Mouse (Mus musculus) bone marrow, adult 2 months (tissue): ENCODE results near the gene Mex3d. TPM values are rescaled to one million over a fixed set of nuclear protein-coding genes. Genes with fewer than 3 reads are reported as not detected.

ENCODE experiments used
- H3K27ac ChIP-seq: fragments of 200-500 bp; 2 replicates; pipeline ENCODE4 v1.5.1; 2012; ENCODE audit warnings: low read depth, mild to moderate bottlenecking, control low read depth, inconsistent platforms, low read length; ENCODE audit not compliant: control insufficient read depth, poor library complexity, insufficient read depth
- H3K4me1 ChIP-seq: fragments of 200-500 bp; 2 replicates; pipeline ENCODE4 v1.6.1; 2011; ENCODE audit warnings: low read length; ENCODE audit not compliant: control insufficient read depth, insufficient read depth
- H3K4me3 ChIP-seq: fragments of 200-500 bp; replicated peaks from 2 replicates; pipeline ENCODE3; 2011; ENCODE audit warnings: mild to moderate bottlenecking, low read depth, low read length, control low read depth; ENCODE audit not compliant: control insufficient read depth
- CTCF ChIP-seq: fragments of 200-500 bp; IDR thresholded peaks from 2 replicates; pipeline ENCODE4 v1.5.1; 2011; ENCODE audit warnings: low read length, control low read depth; ENCODE audit not compliant: control insufficient read depth, insufficient read depth
- POLR2A ChIP-seq: fragments of 200-500 bp; IDR thresholded peaks from 2 replicates; pipeline ENCODE4 v1.6.1; 2011; ENCODE audit warnings: low read depth, mild to moderate bottlenecking, control low read depth, low read length, borderline replicate concordance; ENCODE audit not compliant: control insufficient read depth
- WGBS: fragments of 180-500 bp; shearing (Covaris S2); methylation state at CpG from one replicate; pipeline ENCODE4 v1.1.7; 2018; 5-methylcytosine and 5-hydroxymethylcytosine counted together
- polyA plus RNA-seq: library from polyadenylated mRNA; stranded (reverse); fragments of >200 nt; gene quantifications from 2 replicates; pipeline ENCODE4 v1.2.4, GENCODE M21; 2011; ENCODE audit warnings: low replicate concordance; ENCODE audit not compliant: missing spikeins, insufficient read depth, insufficient read length

Gene Mex3d
- polyA plus RNA-seq, 1 experiment, result 1.7 TPM

DNA sequence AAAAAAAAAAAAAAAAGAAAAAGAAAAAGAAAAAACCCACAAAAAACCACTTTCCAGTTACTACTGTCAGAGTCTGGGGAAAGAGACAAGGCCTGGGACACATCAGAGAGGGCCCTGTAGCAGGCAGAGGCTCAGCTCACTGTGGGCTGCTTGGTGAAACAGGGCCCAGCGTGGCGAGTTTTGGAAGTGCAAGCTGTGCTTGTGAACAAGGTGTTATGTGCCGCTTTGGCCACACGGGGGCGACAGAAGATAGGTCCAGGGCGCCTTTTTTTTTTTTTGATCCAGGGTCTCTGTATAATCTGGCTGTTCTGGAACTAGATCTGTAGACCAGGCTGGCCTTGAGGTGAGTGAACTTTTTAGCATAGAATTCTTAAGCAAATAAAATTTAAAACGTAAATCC, 11.3 kb downstream of the Mex3d start:
- Histone ChIP-seq H3K4me3 (no peak overlapping the region), H3K4me1 (no peaks in the 10 kb centered on the region; the same call in 1 of the 2 replicates), H3K27ac (no peak overlapping the region)
- WGBS, result 2% methylated on average over 7 of the region's 7 CpGs
- TF ChIP-seq CTCF (peak; percentile 93), POLR2A (no peak)

DNA sequence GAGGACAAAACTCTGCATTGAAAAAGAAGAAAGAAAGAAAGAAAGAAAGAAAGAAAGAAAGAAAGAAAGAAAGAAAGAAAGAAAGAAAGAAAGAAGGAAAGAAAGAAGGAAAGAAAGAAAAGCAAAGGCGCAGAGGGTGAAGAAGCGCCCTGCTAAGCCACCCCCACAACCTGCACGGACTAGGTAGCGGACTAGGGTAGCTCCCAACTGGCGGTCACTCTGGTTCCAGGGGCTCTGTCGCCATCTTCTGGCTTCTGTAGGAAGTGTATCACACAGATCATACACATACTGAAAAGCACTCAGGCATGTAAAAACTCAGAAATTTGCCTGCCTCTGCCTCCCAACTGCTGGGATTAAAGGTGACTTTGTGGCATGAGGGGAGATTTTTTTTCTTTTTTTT, 13.4 kb downstream of the Mex3d start:
- 39% methylated on average over 6 of the region's 6 CpGs for WGBS
- no peak overlapping the region for H3K27ac ChIP-seq

DNA sequence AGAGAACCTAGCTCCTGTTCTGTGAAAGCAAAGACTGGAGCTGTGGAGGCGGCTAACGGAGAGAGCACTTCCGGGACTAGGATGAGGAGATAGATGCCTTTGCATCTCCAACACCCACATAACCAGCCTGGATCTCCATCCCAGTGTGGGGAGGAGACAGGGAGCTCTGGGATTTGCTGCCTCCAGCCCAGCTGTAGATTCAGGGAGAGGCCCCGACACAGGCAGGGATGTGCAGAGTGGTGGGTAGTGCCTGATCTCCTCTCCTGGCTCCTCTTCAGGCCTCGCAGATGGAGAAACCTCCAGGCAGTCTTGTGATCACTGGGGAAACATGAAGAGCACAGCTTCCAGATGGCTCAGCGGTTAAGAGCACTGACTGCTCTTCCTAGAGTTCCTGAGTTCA, 14.8 kb downstream of the Mex3d start:
- no peaks in the 10 kb centered on the region; the same call in 1 of the 2 replicates for H3K4me1 ChIP-seq
- 82% methylated on average over 6 of the region's 6 CpGs for WGBS
- no peak overlapping the region for H3K27ac ChIP-seq
- TF ChIP-seq CTCF (no peak), POLR2A (no peak)
- no peak overlapping the region for H3K4me3 ChIP-seq

More for the DNA sequence above, 13.4 kb downstream of the Mex3d start:
- Histone ChIP-seq H3K4me3 (no peak overlapping the region), H3K4me1 (no peaks in the 10 kb centered on the region; the same call in 1 of the 2 replicates)
- TF ChIP-seq POLR2A, result no peak
- TF ChIP-seq CTCF, result peak; percentile 57

DNA sequence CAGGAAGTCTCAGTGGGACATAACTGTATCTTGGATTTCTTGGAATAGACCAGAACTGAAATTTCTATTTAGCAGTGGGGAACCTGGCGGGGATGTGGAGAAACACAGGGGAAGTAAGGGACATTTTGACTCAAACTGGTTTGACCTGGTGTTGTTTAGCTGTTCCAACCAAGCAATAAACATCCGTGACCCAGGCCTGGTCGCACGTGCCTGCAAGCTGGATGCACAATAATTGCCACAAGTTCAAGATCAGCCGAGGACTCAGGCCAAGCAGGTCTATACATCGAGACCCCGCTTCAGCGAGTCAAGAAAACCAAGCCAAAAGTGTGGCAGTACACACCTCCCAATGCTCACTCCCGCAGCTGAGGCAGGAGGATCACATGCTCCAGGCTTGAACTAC, 15.5 kb downstream of the Mex3d start:
- TF ChIP-seq POLR2A (no peak), CTCF (no peak)
- WGBS, result 67% methylated on average over 9 of the region's 9 CpGs
- H3K27ac ChIP-seq, result no peak overlapping the region
- H3K4me3 ChIP-seq, result no peak overlapping the region
- H3K4me1 ChIP-seq, result no peaks in the 10 kb centered on the region; the same call in 1 of the 2 replicates

DNA sequence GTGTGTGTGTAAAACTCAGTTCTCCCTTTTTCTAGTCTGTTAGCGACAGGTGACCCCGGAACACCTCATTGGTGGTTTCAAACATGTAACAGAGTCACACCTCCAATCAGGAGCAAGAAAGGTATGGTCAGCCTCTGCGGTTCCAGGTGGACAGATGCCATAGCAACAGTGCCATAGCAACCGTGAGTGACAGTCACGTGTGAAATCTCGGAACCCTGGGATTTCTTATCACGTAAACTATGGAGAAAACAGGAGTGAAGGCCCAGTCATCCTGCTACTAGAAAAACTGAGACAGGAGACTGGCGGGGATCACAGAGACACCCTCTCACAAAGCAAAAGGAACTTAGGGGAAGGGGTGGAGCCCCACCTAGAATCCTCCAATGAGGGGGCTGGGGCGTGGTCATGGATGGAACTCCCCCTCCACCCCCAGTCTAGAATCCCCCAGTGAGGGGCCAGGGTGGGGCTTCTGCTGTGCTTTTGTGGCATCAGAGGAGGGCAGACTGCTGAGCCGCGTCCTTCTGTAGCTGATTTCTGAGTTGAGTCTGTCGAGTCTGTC, 16.0 kb downstream of the Mex3d start:
- H3K27ac ChIP-seq, result no peak overlapping the region
- H3K4me3 ChIP-seq, result no peak overlapping the region
- WGBS, result 8% methylated on average over 12 of the region's 12 CpGs
- H3K4me1 ChIP-seq, result no peaks in the 10 kb centered on the region; the same call in 1 of the 2 replicates
- TF ChIP-seq CTCF, result no peak
- TF ChIP-seq POLR2A, result no peak

DNA sequence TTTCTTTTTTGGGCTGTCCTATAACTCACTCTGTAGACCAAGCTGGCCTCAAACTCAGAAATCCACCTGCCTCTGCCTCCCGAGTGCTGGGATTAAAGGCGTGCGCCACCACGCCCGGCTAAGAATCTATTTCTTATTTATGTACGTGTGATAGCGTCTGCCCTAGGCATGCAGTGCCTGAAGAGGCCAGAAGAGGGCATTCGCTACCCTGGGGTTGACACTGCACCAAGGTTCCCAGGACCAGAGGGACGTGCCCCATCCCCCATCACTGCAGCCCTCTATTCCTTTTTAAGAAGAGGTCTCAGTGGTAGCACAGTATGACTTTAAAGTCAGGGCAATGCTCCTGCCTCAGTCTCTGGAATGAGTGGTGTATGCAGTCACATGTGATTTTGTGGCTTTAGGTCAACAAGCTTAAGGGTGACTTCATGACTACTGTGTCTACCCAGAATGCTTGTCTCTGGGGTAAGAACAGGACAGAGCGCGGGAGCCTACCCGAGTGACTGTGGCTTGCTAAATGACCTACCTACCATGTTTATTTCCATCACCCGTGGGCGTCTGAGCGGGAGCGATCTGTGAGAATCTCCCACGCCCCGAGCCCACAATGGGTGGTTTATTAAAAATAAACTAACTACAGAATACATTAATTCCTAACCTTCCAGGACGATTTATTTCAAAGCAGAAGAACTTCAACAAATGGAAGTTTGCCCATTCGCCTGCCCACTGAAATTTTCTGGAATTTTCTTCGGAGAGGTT, 17.3 kb downstream of the Mex3d start:
- WGBS, result 78% methylated on average over 21 of the region's 21 CpGs
- no peaks in the 10 kb centered on the region; the same call in 1 of the 2 replicates for H3K4me1 ChIP-seq

DNA sequence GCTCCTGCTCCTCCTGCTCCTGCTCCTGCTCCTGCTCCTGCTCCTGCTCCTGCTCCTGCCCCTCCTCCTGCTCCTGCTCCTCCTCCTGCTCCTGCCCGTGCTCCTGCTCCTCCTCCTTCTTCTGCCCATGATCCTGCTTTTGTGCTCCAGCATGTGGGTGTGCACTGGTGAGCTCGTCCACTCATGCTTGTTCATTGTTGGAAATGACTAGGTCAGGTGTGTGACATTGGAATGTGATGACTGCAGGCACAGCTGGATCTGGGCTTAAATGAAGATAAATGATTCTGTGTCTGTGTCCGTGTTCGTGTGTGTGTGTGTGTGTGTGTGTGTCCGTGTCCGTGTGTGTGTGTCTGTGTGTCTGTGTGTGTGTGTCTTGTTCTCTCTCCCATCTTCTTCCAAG, 19.1 kb downstream of the Mex3d start:
- Histone ChIP-seq H3K4me1 (no peaks in the 10 kb centered on the region; the same call in 1 of the 2 replicates), H3K27ac (no peak overlapping the region), H3K4me3 (no peak overlapping the region)
- TF ChIP-seq POLR2A (no peak), CTCF (no peak)
- WGBS, result 77% methylated on average over 6 of the region's 6 CpGs

More for the DNA sequence above, 17.3 kb downstream of the Mex3d start:
- TF ChIP-seq CTCF (peak; percentile 42; the same call in 1 of the 2 replicates), POLR2A (no peak)
- Histone ChIP-seq H3K4me3 (no peak overlapping the region), H3K27ac (no peak overlapping the region)

DNA sequence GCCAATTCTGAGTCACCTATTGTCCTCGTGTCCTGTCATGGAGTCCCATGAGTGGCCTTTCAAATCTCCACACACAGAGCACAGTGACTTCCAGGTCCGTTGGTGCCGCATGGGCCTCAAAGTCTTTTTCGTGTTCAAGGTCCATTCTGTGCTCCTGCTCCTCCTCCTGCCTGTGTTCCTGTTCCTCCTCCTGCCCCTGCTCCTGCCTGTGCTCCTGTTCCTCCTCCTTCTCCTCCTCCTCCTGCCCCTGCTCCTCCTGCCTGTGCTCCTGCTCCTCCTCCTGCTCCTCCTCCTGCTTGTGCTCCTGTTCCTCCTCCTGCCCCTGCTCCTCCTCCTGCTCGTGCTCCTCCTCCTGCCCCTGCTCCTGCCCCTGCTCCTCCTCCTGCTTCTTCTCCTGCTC, 19.5 kb downstream of the Mex3d start:
- 66% methylated on average over 5 of the region's 5 CpGs for WGBS
- Histone ChIP-seq H3K27ac (no peak overlapping the region), H3K4me1 (no peaks in the 10 kb centered on the region; the same call in 1 of the 2 replicates), H3K4me3 (no peak overlapping the region)
- TF ChIP-seq POLR2A (no peak), CTCF (no peak)
